Mouse (Mus musculus) 3134 (cell line): ENCODE data around the gene Rhoq.

Experiments used
- DNase-seq: peaks from one replicate; pipeline ENCODE4 v3.0.0-alpha.2; 2011; ENCODE audit warnings: low spot score; ENCODE audit not compliant: insufficient read length; ENCODE audit errors: extremely low read depth

The Rhoq gene

DNA sequence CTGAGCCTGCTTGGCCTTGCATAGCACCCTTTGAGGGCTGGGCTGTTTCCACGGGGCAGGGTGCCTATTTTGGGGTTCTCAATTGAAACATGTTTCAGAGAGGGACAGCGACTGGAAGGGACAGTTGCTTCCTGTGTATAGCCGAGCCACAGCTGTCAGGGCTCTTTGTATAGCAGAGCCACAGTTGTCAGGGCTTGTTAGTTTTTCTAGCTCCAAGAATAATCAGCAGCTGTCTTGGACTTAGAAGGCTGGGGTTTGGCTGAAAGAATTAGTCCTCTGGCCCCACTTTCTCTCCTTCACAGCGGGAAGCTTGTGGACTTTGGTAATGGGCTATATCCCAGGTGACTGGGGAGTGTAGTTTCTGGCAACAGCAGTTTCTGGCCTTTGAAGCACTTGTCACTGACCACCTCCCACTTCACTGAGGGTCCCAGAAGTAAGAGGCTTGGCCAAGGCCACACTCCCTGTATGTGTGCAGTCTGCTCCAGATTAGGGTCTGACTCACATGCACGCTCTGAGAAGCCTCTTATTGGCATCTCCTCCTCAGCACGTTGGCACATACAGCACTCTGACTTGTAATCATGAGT, 25.8 kb downstream of the Rhoq start:
- DNase-seq: no peak

DNA sequence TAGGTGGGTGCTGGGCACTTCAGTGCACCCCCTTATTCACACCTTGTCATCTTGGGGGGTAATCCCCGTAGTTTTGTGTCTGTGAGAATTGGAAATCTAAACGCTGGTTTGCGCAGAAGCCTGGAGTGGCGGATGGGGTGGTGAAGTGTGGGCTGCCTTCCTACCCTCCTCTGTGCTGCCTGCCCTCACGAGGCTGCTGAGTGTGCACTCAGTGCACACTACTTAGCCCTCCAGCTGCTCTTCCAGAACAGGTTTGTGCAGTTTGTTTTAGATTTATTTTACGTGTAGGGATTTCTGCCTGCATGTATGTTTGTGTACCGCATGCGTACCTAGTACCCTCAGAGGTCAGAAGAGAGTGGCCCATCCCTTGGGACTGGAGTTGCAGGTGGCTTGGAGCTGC, 28.4 kb downstream of the Rhoq start:
- DNase-seq: no peak

DNA sequence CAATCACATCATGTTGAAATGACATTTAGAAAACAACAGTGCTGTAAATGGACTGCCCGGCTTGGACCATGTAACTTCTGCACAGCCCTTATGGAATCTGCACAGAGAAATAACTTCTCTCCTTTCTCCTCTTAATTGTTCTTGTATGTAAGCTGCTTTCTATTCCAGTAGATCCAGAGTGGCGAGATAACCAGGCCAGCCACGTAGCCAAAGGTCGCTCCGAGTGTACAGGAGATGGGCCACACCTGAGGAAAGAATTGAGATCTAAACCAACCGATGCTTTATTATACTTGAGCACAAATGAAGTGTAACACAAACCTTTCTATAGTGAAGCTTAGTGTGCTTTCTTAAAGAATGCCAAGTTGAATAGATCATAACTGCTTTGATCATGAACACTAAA, 34.4 kb downstream of the Rhoq start:
- no peak for DNase-seq

DNA sequence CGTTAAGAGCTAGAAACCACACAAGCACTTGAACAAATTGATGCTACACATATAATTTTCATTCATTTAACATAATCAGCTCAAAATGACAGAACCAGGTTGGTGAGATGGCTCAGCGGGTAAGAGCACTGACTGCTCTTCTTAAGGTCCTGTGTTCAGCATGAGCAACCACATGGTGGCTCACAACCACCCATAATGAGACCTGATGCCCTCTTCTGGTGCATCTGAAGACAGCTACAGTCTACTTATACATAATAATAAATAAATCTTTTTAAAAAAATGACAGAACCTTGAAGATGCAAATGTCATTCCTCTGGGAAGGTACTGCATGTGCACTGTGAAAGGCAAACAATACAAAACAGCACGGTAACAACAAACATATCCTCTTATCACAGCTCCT, 46.1 kb downstream of the Rhoq start:
- no peak for DNase-seq

DNA sequence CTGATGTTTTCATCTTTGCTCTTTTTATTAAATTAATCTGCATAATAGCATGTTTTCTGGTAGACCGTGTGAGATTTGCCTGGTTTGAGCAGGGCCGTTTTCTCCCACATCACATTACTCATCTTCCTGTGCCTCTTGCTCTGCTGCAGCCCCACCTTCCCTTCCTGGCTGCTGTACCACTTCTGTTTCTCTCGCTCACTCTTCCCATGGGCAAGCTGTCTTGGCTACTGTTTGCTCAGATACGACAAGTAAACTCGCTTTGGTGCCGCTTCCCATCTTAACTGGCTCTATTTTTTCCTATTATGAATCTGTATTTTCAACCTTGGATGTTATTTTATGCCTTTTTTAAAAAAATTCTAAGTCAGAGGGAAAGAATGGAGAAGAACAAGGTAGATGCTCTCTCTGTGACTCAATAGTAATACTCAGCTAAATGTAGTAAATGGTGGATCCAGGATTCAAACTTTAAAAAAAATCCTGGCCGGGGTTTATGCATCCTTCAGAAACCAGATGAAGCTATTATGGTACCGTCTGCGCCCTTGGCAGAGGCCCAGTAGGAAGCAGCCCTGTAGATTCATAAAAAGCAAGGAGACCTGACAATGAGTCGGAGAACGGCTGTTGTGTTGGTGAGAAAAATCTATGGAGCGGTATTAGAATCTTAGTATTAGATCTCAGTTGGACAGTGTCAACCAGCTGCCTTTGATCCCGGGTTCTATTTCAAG, 48.6 kb downstream of the Rhoq start:
- no peak for DNase-seq

DNA sequence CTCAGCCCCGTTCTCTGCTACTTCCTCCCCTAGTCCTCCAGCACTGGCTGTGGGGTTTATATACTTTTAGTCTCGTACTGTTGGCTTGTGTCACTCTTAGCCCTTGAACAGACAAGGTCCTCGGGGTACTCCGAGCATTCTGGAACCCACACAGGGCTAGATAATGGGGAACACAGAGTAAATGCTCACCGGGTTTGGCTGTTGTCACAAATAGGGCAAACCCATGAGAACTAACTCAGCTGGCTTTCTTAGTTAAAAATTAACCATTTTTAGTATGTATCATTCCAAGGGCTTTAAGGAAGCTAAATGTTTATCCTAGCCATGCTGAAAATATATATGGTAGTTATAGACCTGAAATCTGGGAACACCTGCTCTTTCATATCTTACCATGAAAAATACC, 56.8 kb downstream of the Rhoq start:
- DNase-seq: no peak

DNA sequence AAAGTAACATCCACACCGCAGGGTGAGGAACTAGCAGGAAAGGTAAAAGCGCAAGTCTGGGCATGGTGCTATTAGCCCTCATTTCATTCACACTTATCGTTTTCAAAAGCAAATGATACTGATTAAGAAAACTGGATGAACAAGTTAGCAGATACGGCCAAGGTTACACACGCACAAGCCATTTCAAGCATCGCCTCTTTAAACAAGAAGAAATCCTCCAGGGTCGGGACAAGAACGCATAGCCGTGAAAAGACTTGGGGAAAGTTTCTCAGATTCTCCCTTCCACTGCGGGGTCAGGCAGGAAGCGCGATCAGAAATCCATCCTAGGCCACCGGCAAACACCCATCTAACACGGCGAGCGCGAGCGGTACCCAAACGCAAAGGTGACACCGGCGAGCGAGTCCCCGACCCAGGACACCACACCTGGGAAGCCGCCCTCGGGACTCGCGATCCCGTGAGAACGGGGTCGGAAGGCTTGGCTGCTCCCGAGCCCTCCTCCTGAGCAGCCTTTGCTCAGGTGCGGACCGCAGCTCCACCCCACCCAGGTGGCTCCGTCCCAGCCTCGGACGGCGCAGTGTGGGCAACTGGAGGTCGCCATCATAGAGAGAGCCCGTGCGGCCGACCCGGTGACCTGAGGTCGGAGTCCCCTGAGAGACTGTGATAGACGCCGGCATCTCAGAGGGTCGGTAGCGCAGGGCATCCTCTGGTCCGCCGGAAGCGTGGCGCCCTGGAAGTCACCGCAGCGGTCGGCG, 61.8 kb downstream of the Rhoq start:
- no peak for DNase-seq

DNA sequence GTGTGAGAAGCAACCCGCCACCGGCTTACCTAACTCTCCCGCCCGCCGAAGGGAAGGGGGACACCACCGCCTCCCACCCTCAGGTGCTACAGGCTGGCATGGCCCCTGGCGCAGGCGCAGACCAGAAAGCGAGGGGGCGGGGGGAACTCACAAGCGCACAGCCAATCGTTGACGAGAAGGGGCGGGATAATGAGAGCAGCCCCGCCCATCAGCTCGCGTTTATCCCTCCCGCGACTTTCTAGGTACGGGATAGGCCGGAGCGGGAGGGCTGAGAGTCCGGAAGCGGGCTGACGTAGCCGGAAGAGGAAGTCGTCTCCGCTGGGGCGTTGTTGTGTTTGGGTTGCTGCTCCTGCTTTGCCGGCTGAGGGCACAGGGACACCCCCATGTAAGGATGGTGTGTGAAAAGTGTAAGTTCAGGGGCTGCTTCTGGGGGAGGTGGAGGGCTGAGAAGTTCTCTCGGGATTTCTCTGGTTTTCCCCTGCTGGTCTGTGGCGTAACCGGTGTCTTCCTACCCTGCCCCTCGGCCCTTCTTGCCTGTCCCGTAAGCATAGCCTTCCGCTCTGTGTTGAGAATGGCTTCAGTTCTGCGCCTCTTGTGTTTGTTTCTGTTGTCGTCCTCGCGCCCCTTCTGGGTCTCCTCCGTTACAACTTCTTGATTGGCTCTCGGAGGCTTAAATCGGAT, 62.5 kb downstream of the Rhoq start, which contains the start of the genes Pigf and Cript:
Gene Pigf (minus strand): TSS at position 138 of the 681 bp plus-strand sequence.
Gene Cript (plus strand): TSS at position 282 of the 681 bp plus-strand sequence.
- DNase-seq: peak; percentile 95

DNA sequence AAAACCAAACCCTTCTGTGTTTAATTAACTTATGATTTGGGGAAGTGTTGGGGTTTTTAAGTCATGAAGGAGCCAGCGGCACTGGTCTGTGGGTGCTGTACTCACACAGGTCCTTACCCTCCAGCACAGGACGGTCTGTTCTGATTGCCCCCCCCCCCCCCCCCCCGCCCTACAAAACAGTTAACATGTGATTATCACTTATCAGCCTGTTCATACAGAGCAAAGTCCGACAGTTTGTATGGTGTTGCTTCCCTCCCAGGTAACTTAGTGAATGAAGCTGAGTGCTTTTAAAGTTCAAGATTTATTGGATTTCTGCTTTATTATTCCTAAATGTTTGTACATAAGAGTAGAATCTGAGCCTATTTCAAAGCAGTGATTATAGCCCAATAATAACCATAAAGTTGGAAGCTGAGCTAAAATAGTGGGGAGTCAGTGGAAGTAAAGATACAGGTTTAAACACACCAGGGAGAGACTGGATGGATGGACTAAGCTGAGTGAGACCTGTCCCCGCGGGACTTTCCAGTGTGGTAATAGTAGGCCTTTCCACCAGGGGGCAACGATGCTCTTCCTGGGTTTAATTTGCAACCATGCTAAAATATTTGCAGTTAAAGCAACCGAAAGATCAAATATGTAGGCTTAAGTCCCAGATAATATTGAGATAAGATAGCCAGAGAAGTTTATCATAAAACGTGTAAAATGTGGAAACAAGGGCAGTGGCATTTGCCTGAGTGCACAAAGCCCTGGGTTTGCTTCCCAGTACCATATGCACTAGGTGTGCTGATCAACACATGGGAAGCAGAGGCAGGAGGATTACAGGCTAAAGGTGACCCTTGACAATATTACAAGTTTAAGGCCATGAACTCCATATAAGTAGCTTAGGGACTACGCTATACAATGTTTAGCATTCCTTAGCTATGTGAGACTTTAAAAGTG, 73.5 kb downstream of the Rhoq start:
- DNase-seq: no peak

DNA sequence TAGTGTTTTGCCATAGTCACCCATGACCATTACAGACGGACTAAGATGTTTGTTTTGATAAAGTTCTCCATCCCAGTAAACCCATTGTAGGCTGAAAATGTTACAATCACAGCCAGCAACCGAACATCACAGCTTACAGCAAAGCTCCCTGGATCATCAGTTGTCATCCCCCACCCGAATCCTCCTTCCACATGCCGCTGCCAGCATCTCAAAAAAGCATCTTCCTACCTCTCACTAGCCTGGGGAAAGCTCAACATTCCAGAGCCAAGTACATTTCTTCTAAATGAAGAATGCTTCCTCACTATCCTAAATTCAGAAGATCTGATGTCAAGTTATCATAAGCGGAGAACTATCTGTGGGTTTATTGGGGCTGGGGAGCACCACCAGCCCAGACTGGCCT, 75.6 kb downstream of the Rhoq start:
- DNase-seq: no peak

DNA sequence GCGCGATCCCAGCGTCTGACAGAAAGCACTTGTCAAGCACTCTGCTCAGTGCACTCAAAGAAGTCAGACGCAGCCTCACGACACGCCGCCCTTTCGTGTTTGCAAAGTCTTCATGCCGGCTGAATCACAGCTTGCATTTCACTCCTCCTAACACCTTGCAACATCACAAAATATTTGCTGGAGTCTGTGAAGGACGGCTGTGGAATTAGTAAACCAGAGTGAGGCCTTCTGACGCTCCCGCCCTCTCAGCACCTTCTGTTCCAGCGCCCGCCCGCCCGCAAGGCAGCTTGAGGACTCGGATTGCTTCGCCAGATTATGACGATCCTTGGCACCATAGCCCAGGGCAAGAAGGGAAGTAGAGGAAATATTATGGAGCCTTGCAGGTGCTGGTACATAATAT, 78.9 kb downstream of the Rhoq start:
- no peak for DNase-seq

DNA sequence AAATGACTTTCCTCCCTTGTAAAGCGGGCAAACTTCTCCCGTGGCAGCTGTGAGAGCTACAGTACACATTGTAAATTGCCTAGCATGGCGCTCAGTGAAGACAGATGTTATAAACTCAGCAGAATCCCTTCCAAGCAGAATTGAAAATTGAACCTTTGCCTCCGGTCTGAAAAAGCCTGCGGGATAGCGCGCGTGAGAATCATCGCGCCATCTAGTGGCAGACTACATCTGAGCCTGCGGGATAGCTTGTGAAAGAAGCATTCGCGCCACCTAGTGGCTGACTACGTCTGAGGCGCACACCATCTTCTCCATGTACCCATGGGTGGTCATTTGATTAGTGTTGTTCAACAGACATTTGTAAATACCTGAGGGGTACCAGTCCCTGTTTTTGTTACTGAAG, 81.5 kb downstream of the Rhoq start:
- peak; percentile 52 for DNase-seq

DNA sequence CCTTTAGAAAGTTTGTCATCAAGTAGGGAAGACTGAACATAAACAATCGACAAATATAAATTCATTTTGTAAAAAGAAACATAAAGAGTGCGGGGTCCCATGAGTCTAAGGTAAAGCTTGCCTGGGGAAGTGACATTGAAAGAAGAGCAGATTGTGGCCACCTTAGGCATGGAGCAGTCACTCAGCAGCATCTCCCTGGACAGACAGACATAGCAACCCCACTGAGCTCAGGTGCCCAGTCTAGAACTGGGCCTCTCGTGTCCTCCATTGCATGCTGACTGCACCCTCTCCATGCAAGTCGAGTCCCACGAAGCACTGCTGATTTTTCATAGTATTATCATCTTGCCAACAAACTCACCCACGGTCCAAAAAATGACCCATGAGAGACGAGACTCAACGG, 81.9 kb downstream of the Rhoq start:
- no peak for DNase-seq
